Comparison of ENCODE assay signal across 8 mouse cellular contexts in genomic region chr2:32629276-32629976, GRCm38 (mm10). TPM values are rescaled to one million over a fixed set of nuclear protein-coding genes. Genes with fewer than 3 reads are reported as not detected.
DNase-seq lines count a peak whose midpoint lies in the region; ATAC-seq lines count a peak whose summit lies in the region.

No protein-coding gene starts in this region.

- peak overlapping the region; percentile 35; the same call in 1 of the 2 replicates for H3K9ac ChIP-seq in limb, embryonic 12.5 days (replicated peaks)
- H3K9ac ChIP-seq in neural tube, embryonic 13.5 days, result peak overlapping the region; percentile 44; the same call in 1 of the 2 replicates
- no peak overlapping the region for H3K9ac ChIP-seq in intestine, embryonic 16.5 days (ENCODE audit: low read depth, low read length)

- peak; percentile 77 for DNase-seq in adrenal gland, postnatal 10 days
- DNase-seq in adrenal gland, adult 18-20 months (ENCODE audit: low spot score in 2 of 2), result no peak
- DNase-seq in 3134 (ENCODE audit: extremely low read depth, insufficient read length, low spot score), result peak; percentile 84
- DNase-seq in embryo, embryonic 10.5 days (ENCODE audit: low spot score), result peak; percentile 88
- DNase-seq in heart, postnatal 4 days, result peak; percentile 69

- peak overlapping the region; percentile 62 for H3K27ac ChIP-seq in limb, embryonic 12.5 days
- H3K27ac ChIP-seq in neural tube, embryonic 13.5 days (replicated peaks), result peak overlapping the region; percentile 73
- no peak overlapping the region for H3K27ac ChIP-seq in intestine, embryonic 16.5 days (ENCODE audit: low read length)

- peaks cover 52% of the 10 kb centered on the region for H3K4me1 ChIP-seq in limb, embryonic 12.5 days (replicated peaks)
- H3K4me1 ChIP-seq in neural tube, embryonic 13.5 days (replicated peaks), result peaks cover 57% of the 10 kb centered on the region
- peaks cover 43% of the 10 kb centered on the region for H3K4me1 ChIP-seq in intestine, embryonic 16.5 days (ENCODE audit: control insufficient read depth, insufficient read depth, low read length)

- 48% methylated on average over 9 of the region's 9 CpGs for WGBS in limb, embryonic 12.5 days
- 34% methylated on average over 9 of the region's 9 CpGs for WGBS in neural tube, embryonic 13.5 days
- 52% methylated on average over 9 of the region's 9 CpGs for WGBS in intestine, embryonic 16.5 days

- no peaks in the 10 kb centered on the region for H3K9me3 ChIP-seq in limb, embryonic 12.5 days
- H3K9me3 ChIP-seq in neural tube, embryonic 13.5 days, result no peaks in the 10 kb centered on the region
- no peaks in the 10 kb centered on the region for H3K9me3 ChIP-seq in intestine, embryonic 16.5 days (ENCODE audit: control insufficient read depth, low read length)

- H3K36me3 ChIP-seq in limb, embryonic 12.5 days, result no peaks in the 10 kb centered on the region; the same call in 1 of the 2 replicates
- peaks cover 3% of the 10 kb centered on the region; the same call in 1 of the 2 replicates for H3K36me3 ChIP-seq in neural tube, embryonic 13.5 days
- no peaks in the 10 kb centered on the region for H3K36me3 ChIP-seq in intestine, embryonic 16.5 days (ENCODE audit: control insufficient read depth, insufficient read depth, low read length)

- ATAC-seq in limb, embryonic 12.5 days (ENCODE audit: insufficient number of reproducible peaks, insufficient read depth, low FRiP score, low TSS enrichment, low read depth), result 0 out of 2 replicates have a peak, but pooled peaks have one; percentile 1
- peak; percentile 44 for ATAC-seq in neural tube, embryonic 13.5 days (ENCODE audit: low read depth)
- no peak for ATAC-seq in intestine, embryonic 16.5 days

- no peaks in the 10 kb centered on the region for H3K27me3 ChIP-seq in limb, embryonic 12.5 days
- H3K27me3 ChIP-seq in neural tube, embryonic 13.5 days, result no peaks in the 10 kb centered on the region
- no peaks in the 10 kb centered on the region for H3K27me3 ChIP-seq in intestine, embryonic 16.5 days (replicated peaks; ENCODE audit: control insufficient read depth, insufficient read depth, low read length)

- no peak overlapping the region for H3K4me3 ChIP-seq in limb, embryonic 12.5 days (replicated peaks)
- no peak overlapping the region for H3K4me3 ChIP-seq in neural tube, embryonic 13.5 days
- H3K4me3 ChIP-seq in intestine, embryonic 16.5 days (ENCODE audit: low read length), result no peak overlapping the region

- H3K4me2 ChIP-seq in limb, embryonic 12.5 days, result peak overlapping the region; percentile 7; the same call in 1 of the 2 replicates
- H3K4me2 ChIP-seq in neural tube, embryonic 13.5 days, result peak overlapping the region; percentile 33
- H3K4me2 ChIP-seq in intestine, embryonic 16.5 days (ENCODE audit: low read depth, low read length), result no peak overlapping the region

RNA-seq across cellular contexts. Expression of gene Ak1, which starts 7.9 kb away (rescaled TPM):
- 100 to 1,000 TPM in 1 of 2 experiments, 10 to 100 TPM in 1; 71.5 to 143 TPM for total RNA-seq in adrenal gland, postnatal 10 days (2021)
- 10 to 100 TPM; 31.2 to 48.5 TPM for total RNA-seq in adrenal gland, adult 18-20 months (2021)
- total RNA-seq in heart, postnatal 4 days (2021), result 100 to 1,000 TPM; 405 to 424 TPM
- polyA plus RNA-seq in limb, embryonic 12.5 days (2016; fragmentation: Nextera tagmentation; extraction: Ambion mirVana), result 34.3 and 34.4 TPM in 2 replicates
- polyA plus RNA-seq in neural tube, embryonic 13.5 days (2015; fragmentation: Nextera tagmentation; extraction: Ambion mirVana), result 74.2 and 75.4 TPM in 2 replicates
- polyA plus RNA-seq in intestine, embryonic 16.5 days (2015; fragmentation: Nextera tagmentation; extraction: Ambion mirVana), result 15.3 and 18.6 TPM in 2 replicates

RNA-seq across cellular contexts. Expression of gene Eng, which starts 17.0 kb away (rescaled TPM):
- 10 to 100 TPM; 97.9 to 99.9 TPM for total RNA-seq in adrenal gland, postnatal 10 days (2021)
- total RNA-seq in adrenal gland, adult 18-20 months (2021), result 10 to 100 TPM; 77.1 to 81.3 TPM
- total RNA-seq in heart, postnatal 4 days (2021), result 100 to 1,000 TPM; 149 to 162 TPM
- 24.7 and 25.7 TPM in 2 replicates for polyA plus RNA-seq in limb, embryonic 12.5 days (2016; fragmentation: Nextera tagmentation; extraction: Ambion mirVana)
- polyA plus RNA-seq in neural tube, embryonic 13.5 days (2015; fragmentation: Nextera tagmentation; extraction: Ambion mirVana), result 28.4 and 31.5 TPM in 2 replicates
- polyA plus RNA-seq in intestine, embryonic 16.5 days (2015; fragmentation: Nextera tagmentation; extraction: Ambion mirVana), result 66.8 and 70.3 TPM in 2 replicates

RNA-seq across cellular contexts. Expression of gene St6galnac6, which starts 29.9 kb away (rescaled TPM):
- total RNA-seq in adrenal gland, postnatal 10 days (2021), result 10 to 100 TPM; 55.2 to 64.1 TPM
- total RNA-seq in adrenal gland, adult 18-20 months (2021), result 10 to 100 TPM; 52.4 to 67.9 TPM
- 10 to 100 TPM; 77.5 to 82.7 TPM for total RNA-seq in heart, postnatal 4 days (2021)
- 23.4 and 23.7 TPM in 2 replicates for polyA plus RNA-seq in limb, embryonic 12.5 days (2016; fragmentation: Nextera tagmentation; extraction: Ambion mirVana)
- 9.4 and 11.0 TPM in 2 replicates for polyA plus RNA-seq in neural tube, embryonic 13.5 days (2015; fragmentation: Nextera tagmentation; extraction: Ambion mirVana)
- 12.3 and 15.2 TPM in 2 replicates for polyA plus RNA-seq in intestine, embryonic 16.5 days (2015; fragmentation: Nextera tagmentation; extraction: Ambion mirVana)

RNA-seq across cellular contexts. Expression of gene St6galnac4, which starts 42.5 kb away (rescaled TPM):
- total RNA-seq in adrenal gland, postnatal 10 days (2021), result 10 to 100 TPM; 14.3 to 14.7 TPM
- 10 to 100 TPM in 1 of 2 experiments, 1 to 10 TPM in 1; 6.6 to 11.4 TPM for total RNA-seq in adrenal gland, adult 18-20 months (2021)
- 10 to 100 TPM; 31.6 to 38.6 TPM for total RNA-seq in heart, postnatal 4 days (2021)
- polyA plus RNA-seq in limb, embryonic 12.5 days (2016; fragmentation: Nextera tagmentation; extraction: Ambion mirVana), result 29.8 and 29.9 TPM in 2 replicates
- 25.3 and 25.9 TPM in 2 replicates for polyA plus RNA-seq in neural tube, embryonic 13.5 days (2015; fragmentation: Nextera tagmentation; extraction: Ambion mirVana)
- polyA plus RNA-seq in intestine, embryonic 16.5 days (2015; fragmentation: Nextera tagmentation; extraction: Ambion mirVana), result 14.7 and 16.5 TPM in 2 replicates

RNA-seq across cellular contexts. Expression of gene 9430097D07Rik, which starts 53.9 kb away (rescaled TPM):
- not detected for total RNA-seq in adrenal gland, postnatal 10 days (2021)
- total RNA-seq in adrenal gland, adult 18-20 months (2021), result not detected
- total RNA-seq in heart, postnatal 4 days (2021), result not detected
- 0.55 TPM in 1 of 2 replicates, not detected in the other for polyA plus RNA-seq in limb, embryonic 12.5 days (2016; fragmentation: Nextera tagmentation; extraction: Ambion mirVana)
- 0.50 and 0.71 TPM in 2 replicates for polyA plus RNA-seq in neural tube, embryonic 13.5 days (2015; fragmentation: Nextera tagmentation; extraction: Ambion mirVana)
- not detected in 2 replicates for polyA plus RNA-seq in intestine, embryonic 16.5 days (2015; fragmentation: Nextera tagmentation; extraction: Ambion mirVana)

Comparison
In these comparisons a context has a peak if more than half of its experiments do, and no peak if none do; other contexts are left out.
1. DNase-seq: peak in adrenal gland, postnatal 10 days (single experiment), 3134 (single experiment), embryo, embryonic 10.5 days (single experiment) and heart, postnatal 4 days (single experiment); none in adrenal gland, adult 18-20 months (0 of 2).